Mouse (Mus musculus) embryonic facial prominence, embryonic 12.5 days (tissue): ENCODE results near the gene Ndufs3. TPM values are rescaled to one million over a fixed set of nuclear protein-coding genes. Genes with fewer than 3 reads are reported as not detected.

Source experiments
- ATAC-seq: fragments of 200-750 bp; cut with Nextera tagmentation; 2 replicates; pipeline ENCODE4 v1.8.0; 2017; ENCODE audit not compliant: insufficient number of reproducible peaks, insufficient read depth, low FRiP score, low TSS enrichment
- H3K27ac ChIP-seq: fragments of 300-500 bp; sonication (generic); 2 replicates; pipeline ENCODE4 v1.5.1; 2016; ENCODE audit warnings: mild to moderate bottlenecking
- H3K27me3 ChIP-seq: fragments of 300-500 bp; sonication (generic); 2 replicates; pipeline ENCODE4 v1.6.1; 2016; ENCODE audit warnings: mild to moderate bottlenecking, moderate library complexity
- H3K36me3 ChIP-seq: fragments of 300-500 bp; sonication (generic); 2 replicates; pipeline ENCODE4 v1.6.1; 2016; ENCODE audit warnings: mild to moderate bottlenecking
- H3K4me1 ChIP-seq: fragments of 300-500 bp; sonication (generic); 2 replicates; pipeline ENCODE4 v1.6.1; 2016
- H3K4me2 ChIP-seq: fragments of 300-500 bp; sonication (generic); replicated peaks from 2 replicates; pipeline ENCODE4 v1.6.1; 2016; ENCODE audit warnings: mild to moderate bottlenecking, moderate library complexity
- H3K4me3 ChIP-seq: fragments of 300-500 bp; sonication (generic); 2 replicates; pipeline ENCODE4 v1.5.1; 2016; ENCODE audit warnings: mild to moderate bottlenecking
- H3K9ac ChIP-seq: fragments of 300-500 bp; sonication (generic); 2 replicates; pipeline ENCODE4 v1.6.1; 2016; ENCODE audit warnings: mild to moderate bottlenecking, moderate library complexity
- H3K9me3 ChIP-seq: fragments of 300-500 bp; sonication (generic); 2 replicates; pipeline ENCODE4 v1.6.1; 2016; ENCODE audit warnings: mild to moderate bottlenecking, moderate library complexity
- WGBS: fragments of 180-500 bp; shearing (Covaris S2); methylation state at CpG from one replicate; pipeline ENCODE4 v1.1.7; 2016; 5-methylcytosine and 5-hydroxymethylcytosine counted together
- polyA plus RNA-seq: library from polyadenylated mRNA; unstranded; fragments of >200 nt; fragmentation: Nextera tagmentation; extraction: Ambion mirVana; gene quantifications from 2 replicates; pipeline ENCODE4 v1.2.1, GENCODE M21; 2016

The Ndufs3 gene
- polyA plus RNA-seq, 1 experiment from 2014 or later = 208 TPM

GRCm38 (mm10) chr2:90846955-90847680, 57.5 kb downstream of the Ndufs3 start, which contains the start of gene Mtch2:
Gene Mtch2 (plus strand): TSS chr2:90847155.
- Histone ChIP-seq H3K9me3 (no peaks in the 10 kb centered on the region), H3K4me2 (peak within 1 kb of the TSS; percentile 61), H3K27ac (peak within 1 kb of the TSS; percentile 81), H3K9ac (peak within 1 kb of the TSS; percentile 84), H3K27me3 (no peaks in the 10 kb centered on the region), H3K36me3 (peaks cover 21% of the 10 kb centered on the region), H3K4me3 (peak within 1 kb of the TSS; percentile 80), H3K4me1 (0 out of 2 replicates have a peak, but pooled peaks cover 4% of the 10 kb centered on the region)
- ATAC-seq = peak; percentile 96
- WGBS = under 1% methylated on average over 67 of the region's 67 CpGs

GRCm38 (mm10) chr2:90846597-90846954, 58.1 kb downstream of the Ndufs3 start:
- WGBS = 3% methylated on average over 8 of the region's 8 CpGs
- peak overlapping the region; percentile 61 for H3K4me2 ChIP-seq
- peak overlapping the region; percentile 56 for H3K9ac ChIP-seq
- ATAC-seq = peak; percentile 53; the same call in 1 of the 2 replicates
- H3K27me3 ChIP-seq = no peaks in the 10 kb centered on the region
- H3K36me3 ChIP-seq = peaks cover 16% of the 10 kb centered on the region
- H3K4me3 ChIP-seq = peak overlapping the region; percentile 80
- H3K4me1 ChIP-seq = 0 out of 2 replicates have a peak, but pooled peaks cover 4% of the 10 kb centered on the region
- H3K9me3 ChIP-seq = no peaks in the 10 kb centered on the region
- H3K27ac ChIP-seq = peak overlapping the region; percentile 61

- H3K4me1 ChIP-seq = 0 out of 2 replicates have a peak, but pooled peaks cover 4% of the 10 kb centered on the region
- peak overlapping the region; percentile 61 for H3K4me2 ChIP-seq
- no peak overlapping the region for H3K27ac ChIP-seq
- 48% methylated on average over 6 of the region's 6 CpGs for WGBS
- H3K4me3 ChIP-seq = peak overlapping the region; percentile 80
- H3K9ac ChIP-seq = no peak overlapping the region
- no peaks in the 10 kb centered on the region for H3K27me3 ChIP-seq
- H3K36me3 ChIP-seq = peaks cover 12% of the 10 kb centered on the region
- no peaks in the 10 kb centered on the region for H3K9me3 ChIP-seq
- ATAC-seq = no peak
These were observed 58.5 kb downstream of the Ndufs3 start for GRCm38 (mm10) chr2:90846171-90846570.

GRCm38 (mm10) chr2:90845234-90845633, 59.4 kb downstream of the Ndufs3 start:
- H3K27me3 ChIP-seq = no peaks in the 10 kb centered on the region
- 76% methylated on average over 5 of the region's 5 CpGs for WGBS
- 0 out of 2 replicates have a peak, but pooled peaks cover 4% of the 10 kb centered on the region for H3K4me1 ChIP-seq
- no peak overlapping the region for H3K9ac ChIP-seq
- H3K4me2 ChIP-seq = no peak overlapping the region
- H3K9me3 ChIP-seq = no peaks in the 10 kb centered on the region
- peaks cover 3% of the 10 kb centered on the region; the same call in 1 of the 2 replicates for H3K36me3 ChIP-seq
- ATAC-seq = no peak
- H3K4me3 ChIP-seq = no peak overlapping the region
- H3K27ac ChIP-seq = no peak overlapping the region

Other genes starting within 250 kb of the Ndufs3 start
- gene Nup160, start 227.6 kb downstream of the Ndufs3 start, polyA plus RNA-seq = 53.7 and 56.5 TPM in 2 replicates
- 158 TPM in 2 replicates for gene Fnbp4, start 159.5 kb downstream of the Ndufs3 start, polyA plus RNA-seq
- 0.98 and 1.1 TPM in 2 replicates for gene Agbl2, start 122.1 kb downstream of the Ndufs3 start, polyA plus RNA-seq
- 191 and 198 TPM in 2 replicates for gene Mtch2, start 57.7 kb downstream of the Ndufs3 start, polyA plus RNA-seq
- gene C1qtnf4, start 19.0 kb downstream of the Ndufs3 start, polyA plus RNA-seq = 21.8 and 25.9 TPM in 2 replicates
- gene Kbtbd4, start 87 bp downstream of the Ndufs3 start, polyA plus RNA-seq = 51.1 and 53.7 TPM in 2 replicates
- 113 and 116 TPM in 2 replicates for gene Celf1, start 35.6 kb upstream of the Ndufs3 start, polyA plus RNA-seq
- gene Rapsn, start 130.8 kb upstream of the Ndufs3 start, polyA plus RNA-seq = 6.6 and 8.3 TPM in 2 replicates
- gene Psmc3, start 149.2 kb upstream of the Ndufs3 start, polyA plus RNA-seq = 307 and 326 TPM in 2 replicates
- gene Slc39a13, start 165.6 kb upstream of the Ndufs3 start, polyA plus RNA-seq = 41.9 and 44.9 TPM in 2 replicates
- gene Spi1, start 177.6 kb upstream of the Ndufs3 start, polyA plus RNA-seq = 4.0 and 4.9 TPM in 2 replicates
- gene Mybpc3, start 213.3 kb upstream of the Ndufs3 start, polyA plus RNA-seq = 0.09 and 0.31 TPM in 2 replicates